Mouse (Mus musculus) urinary bladder, postnatal 36 days (tissue): ENCODE results near the gene Ajm1.

Experiments
- DNase-seq, 2 experiments: peaks; one replicate each; pipeline ENCODE4 v3.0.0; 2022; ENCODE audit warnings: low spot score in 2 of 2, mixed read lengths in 1 of 2

Gene Ajm1

DNA sequence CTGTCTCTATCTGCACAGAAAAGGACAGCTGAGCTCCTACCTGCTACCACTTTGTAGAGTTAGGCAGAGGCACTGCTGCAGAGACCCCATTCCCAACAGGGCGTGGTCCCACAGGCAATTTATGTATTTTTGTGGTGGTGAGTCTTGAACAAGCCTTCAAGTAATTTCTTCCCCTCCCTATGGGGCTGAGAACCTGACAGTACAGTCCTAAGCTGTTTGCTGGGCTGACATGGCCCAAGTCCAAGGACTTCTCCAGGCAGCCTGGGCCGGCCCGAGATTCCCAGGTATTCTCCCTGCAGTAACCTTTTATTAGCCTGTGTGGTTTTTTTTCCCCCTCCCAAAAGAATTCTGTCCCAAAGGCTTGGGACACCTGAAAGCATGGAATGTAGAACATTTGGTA, 2.6 kb upstream of the Ajm1 start:
- no peak for DNase-seq

DNA sequence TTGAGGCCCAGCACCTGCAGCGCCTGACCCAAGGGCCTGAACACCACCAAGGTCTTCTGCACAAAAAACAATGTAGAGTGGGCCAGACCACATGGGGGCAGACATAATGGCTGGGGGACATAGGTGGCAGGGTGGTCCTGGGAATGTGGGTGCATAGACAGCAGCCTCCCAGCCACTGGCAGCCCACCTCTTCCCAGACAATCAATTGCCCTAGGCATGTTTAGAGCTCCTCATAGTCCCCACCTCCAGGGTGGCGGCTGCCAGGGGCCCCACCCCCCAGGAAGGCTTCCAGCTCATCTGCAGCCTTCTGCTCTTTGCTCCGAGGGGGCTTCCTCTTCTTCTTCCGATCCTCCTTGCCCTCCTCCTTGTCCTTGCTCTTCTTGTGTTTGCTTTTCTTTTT, 2.0 kb upstream of the Ajm1 start:
- DNase-seq = no peak

DNA sequence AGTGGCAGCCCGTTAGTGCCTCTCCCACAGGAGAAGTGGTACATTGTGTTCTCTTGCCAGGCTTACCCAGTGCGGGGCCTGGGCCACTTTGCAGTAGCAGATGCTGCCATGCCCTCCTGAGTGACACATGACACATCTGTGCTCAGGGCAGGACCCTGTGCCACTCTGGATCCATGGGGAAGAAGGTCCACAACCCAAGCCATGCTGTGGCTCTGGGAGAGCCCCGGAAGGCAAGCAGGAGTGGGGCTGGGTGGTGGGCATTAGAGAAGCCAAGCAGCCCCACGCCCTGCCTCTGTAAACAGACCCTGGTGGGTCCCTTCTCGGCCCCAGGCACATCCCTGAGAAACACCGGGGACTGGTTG, 1.5 kb upstream of the Ajm1 start:
- no peak for DNase-seq

DNA sequence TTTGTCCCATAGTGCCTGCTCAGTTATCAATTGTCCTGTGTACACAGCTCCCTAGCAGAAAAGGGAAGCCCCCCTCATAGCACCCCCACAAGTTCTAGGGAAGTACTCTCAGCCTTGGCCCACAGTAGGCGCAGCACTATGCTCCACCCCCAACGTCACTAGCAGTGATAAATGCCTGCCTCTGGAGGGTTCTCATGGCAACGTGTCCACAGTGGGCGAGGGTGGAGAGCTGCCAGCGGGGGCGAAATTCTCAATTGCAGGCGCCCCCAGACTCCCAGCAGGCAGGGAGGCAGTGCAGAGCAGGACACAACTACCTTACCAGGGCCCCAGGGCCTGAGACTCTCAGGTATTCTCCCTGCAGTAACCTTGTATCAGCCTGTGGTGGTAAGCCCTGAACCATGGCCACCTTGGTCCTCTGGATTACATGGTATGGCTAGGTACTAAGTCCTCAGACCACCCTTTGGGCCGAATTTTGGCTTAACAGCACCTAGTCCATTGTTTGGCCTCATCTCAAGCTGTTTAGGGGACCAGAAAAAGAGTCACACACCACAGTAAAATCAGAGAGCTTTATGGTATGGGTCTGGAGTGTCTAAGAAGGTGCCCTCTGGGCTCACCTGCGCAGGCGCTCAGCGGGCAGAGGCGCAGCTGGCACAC, 1.0 kb upstream of the Ajm1 start:
- no peak for DNase-seq

DNA sequence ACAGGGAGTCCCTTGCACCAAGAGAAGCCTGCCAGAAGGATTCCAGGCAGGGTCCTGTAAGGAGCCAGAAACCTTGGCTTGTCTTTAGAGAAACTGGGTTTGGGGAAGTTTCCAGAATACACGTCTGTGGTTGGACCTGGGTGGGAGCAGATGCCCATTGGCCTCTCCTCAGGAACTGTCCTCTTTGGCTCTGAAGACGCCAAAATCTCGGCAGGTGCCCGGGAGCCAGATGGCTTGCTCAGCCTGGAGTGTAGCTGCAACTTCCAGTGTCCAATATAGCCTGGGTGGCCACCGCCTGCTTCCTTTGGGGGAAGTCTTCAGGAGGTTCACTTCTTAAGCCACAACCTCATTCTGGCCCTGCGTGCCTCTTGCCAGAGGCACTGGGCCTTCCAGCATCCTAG, 344 bp upstream of the Ajm1 start:
- DNase-seq = no peak

DNA sequence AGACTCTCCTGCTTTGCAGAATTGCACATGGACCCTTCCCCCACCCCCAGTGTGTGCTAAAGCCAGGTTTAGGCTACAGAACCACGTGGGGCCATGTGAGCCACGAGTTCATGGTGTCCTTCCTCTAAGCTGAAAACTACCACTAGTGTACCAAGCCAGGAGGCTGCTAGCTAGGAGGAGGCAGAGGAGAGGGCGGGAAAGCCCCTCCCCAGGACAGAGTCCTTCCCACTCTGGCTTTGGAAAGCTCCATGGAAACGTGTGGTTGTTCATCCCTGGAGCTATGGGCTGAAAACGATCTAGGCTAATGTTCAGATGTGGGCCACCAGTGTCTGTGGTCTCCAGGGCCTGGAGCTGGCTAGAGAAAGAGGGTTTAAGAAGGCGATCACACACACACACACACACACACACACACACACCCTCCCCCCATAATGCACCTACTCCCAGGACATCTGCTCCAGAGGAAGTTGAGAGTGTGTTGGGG, 896 bp downstream of the Ajm1 start:
- DNase-seq = no peak

DNA sequence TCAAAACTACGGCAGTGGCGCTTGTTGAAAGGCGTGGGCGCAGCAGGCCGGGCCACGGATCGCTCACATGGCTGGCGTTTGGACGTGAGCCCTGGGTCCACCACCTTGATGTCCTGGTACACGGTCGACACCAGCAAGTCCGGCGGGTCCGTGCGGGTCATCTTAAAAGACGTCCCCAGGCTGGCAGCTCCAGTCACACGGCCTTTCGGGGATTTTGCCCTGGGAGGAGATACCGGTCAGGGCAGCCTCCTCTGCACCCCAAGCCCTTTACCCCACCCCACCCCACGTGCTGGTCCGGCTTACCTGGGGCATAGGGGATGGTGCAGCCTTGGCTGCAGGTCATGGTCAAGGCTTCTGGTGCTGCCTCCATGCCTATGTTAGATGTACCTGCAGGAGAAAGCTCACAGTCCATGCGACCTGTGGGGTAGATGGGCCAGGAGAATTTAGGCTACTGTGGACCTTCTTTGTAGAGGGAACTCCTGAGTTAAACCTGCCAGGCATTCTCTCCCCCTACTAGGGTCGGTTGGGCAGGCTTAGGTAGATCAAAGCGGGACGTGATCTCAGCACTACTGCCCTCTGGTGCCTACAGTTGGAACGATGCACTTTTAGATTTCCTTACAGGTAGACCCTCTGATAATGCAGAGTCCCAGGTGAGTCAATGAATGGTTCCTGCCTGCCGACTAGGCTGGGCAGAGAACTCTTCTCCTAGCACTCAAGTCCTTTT, 1.7 kb downstream of the Ajm1 start:
- no peak for DNase-seq

DNA sequence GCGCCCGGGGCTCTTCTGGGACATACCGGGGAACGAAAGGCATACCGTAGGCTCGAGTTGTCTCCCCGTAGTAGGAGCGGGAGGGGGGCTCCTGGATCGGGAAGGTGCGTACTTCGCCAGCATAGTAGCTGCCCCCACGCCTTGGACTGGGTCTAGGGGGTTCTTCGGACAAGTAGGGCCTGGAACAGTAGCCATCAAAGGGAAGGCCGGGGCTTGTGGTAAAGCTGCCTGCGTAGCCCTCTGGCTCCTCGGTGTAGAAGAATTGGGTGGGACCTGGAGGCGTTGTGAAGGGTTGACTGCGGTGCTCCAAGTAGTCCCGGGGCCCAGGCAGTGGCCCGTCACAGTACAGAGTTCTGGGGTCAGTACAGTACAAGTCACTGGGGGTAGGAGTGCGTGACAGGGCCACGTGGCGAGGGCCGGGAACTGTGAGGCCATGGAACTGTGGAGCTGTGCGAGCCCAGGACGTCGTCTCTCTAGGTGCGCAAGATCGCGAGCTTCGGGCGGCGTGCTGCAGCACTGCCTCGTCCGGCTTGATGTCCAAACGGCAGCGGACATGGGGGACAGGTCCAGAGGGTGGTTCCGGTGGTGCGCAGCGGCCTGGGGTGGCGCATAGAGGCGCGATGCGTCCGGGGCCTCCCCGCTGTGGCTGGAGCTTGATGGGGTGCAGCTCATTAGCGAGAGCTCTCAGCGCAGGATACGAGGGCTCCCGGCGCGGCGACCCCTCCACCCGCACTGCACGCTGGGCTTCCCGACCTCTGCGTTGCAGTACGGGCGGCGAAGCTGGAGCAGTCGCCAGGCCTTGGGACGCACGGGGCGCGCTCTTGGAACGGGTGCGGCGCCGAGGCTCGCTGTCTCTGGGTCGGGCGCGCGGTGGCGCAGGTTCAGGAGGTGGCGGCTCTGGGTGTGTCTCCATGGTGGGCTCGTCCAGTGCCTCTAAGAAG, 2.5 kb downstream of the Ajm1 start:
- DNase-seq = no peak

DNA sequence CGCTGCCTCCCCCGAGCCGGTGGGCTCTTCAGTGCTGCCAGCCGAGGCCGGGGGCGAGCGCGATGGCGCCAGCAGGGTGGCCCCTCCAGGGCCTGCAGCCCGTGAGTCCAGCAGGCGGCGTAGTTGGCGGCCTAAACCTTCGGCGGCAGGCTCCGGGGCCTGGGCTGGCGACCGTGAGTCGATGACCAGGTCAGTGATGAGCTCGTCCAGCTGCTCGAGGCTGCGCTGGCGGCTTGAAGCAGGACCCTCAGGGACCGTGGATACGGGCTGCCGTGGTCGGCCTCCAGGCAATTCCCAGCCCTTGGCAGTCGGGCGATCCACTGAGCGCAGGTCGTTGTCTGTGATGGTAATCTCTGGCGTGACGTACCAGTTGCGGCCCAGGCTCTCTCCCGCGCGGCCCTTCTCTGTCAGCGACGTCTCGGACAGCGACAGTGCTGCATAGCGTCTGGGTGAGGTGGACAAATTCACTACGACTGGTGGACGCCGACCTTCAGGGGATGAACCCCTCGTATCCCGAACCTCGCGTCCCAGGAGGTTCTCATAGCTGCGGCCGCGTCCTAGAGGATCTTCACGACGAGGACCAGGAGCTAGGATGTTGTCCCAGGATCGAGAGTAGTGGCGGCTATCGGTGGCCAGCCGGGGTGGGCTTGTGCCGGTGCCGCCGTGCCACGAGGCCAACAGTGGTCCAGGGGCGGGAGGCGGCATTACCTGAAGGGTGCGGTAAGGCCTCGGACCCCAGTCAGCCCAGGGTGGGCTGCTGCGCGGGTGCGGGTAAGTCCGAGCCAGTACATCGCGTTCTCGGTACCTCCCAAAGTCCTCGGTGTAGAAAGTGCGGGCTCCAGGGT, 3.4 kb downstream of the Ajm1 start:
- DNase-seq = no peak

DNA sequence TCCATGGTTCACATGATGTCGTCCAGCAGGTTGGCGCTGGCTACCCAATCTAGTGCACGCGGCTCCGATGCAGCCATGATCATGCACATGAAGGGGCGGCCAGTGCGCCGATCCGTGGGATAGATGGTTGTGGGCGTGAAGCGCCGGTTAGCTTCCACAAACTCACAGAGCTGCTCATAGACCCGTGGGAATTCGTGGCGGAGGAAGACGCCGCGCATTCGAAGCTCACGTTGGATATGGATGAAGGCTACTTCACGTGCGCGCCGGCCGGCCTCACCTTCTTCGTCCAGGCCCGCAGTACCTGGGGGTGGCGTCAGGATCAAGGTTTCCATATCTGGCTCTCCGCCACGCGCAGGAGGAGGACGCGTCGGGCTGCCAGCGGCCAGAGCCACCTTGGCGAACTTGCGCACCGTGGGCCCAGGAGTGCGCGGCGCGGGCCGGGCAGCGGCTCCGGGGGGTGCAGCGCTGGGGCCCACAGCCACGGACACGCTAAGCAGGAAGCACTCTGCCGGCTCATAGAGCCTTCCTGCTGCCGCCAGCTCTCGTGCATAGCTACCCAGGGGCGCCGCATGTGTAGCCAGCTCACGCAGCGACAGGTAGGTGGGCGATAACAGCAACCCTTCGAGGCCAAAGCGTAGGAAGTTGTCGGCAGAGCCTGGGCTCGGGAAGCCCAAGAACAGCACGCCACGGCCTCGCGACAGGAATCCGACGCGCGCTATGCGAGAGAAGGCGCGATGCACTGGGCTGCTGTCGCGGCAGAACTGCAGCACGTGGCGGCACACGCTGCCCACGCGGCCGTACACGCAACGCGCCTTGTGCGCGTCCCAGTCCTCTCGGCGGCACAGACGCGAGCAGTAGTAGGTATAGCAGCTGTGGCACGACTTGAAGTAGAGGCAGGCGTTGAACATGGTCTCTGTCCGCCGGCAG, 4.3 kb downstream of the Ajm1 start:
- no peak for DNase-seq

DNA sequence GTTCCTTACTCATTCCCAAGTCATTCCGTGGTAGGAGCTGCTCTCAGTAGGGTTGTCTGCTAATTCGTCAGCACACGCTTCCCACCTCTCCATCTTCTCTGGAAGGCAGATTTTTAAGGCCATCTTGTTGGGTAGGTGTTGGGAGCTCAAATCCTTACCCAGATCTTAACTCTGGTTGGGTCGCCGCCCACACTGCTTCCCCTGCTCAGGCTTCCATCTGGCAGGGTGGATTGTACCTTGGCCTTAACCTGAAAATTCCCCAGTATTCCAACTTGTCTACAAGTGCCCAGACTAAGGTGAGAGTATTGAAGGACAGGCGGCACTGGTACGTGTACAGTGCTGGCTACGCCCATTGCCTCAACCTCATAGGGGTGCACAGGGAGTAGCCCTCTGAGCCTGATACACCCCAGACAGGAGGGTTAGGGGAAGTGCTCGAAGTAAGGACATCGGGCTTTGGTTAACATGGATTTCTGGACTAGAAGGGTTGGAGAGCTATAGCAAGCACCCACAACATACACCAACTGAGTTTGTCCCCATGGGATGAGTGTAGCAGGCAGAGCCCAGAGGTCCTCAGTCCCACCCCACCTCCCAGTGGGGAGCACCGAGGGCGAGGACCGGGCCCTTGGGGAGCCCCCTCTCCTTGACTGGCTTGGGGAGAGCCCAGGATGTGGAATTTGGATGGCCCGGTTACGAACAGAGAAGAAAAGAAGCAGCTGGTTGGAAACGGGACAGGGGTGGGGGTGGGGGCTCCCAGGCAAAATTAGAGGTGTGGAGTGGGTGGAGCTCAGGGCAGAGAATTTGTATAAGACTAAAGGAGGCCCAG, 5.3 kb downstream of the Ajm1 start:
- DNase-seq = no peak

DNA sequence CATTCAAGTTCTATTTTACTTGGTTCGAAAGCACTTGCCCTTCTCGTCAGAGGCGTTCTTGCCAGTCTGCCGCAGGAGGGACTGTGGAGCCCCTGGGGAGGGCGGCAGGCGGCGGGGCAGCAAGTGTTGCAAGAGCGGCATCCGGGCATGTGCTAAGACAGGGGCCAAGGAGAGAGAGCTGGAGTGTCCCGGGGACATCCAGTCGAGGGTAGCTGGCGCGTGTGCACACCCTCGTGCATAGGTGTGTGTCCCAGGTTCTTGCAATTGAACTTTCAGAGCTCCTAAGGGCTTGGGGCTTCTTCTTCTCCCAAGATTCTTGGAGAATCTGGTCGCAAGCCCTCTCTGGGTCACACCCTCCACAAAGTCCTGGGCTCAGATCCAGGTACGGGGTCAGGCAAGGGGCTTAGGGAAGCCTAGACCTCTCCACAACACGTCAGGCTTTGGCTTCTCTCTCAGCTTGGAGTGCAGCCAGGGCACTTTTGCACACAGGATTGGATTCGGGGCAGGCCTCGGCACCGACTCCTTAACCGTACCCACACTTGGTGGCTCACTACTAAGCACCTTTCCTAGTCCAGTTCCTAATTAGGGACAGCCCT, 6.0 kb downstream of the Ajm1 start:
- peak in 1 of 2 experiments; percentile 64 for DNase-seq

DNA sequence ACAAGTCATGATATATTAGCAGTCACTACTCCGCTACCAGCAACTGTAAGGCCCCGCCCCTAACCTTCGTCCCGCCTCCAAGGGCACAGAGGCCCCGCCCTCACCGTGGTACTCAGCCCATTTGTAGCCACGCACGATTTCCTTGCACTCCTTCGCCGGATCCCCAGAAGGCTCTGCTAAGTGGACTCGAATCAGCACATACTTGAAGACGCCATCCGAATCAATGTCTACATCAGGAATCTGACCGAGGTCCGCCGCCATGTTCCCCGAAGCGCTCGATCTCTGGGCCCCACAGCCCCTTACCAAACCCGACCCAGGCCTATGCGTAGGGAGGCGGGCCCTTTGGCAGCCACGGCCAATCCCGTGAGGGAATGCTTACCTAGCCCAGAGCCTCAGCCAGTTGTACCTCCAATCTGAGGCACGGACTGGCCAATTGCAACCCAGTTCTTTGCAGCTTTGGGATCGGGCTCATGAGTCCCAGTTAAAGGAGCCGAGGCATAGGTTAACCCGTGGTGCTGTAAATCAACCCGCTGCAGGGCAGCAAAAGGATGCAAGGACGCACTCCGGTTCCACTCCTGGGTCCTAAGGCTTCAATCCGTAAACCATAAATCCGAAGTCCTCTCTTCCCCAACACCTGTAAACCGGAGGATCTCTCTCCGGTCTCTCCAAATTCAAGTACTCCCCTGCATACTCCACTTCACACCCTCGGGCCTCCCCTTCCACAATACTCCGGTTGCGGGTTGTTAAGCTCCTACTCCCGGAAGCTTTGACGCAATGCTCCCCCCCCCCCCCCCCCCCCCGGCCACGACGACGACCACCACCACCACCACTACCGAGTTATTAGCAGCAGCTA, 6.8 kb downstream of the Ajm1 start, which contains the start of the genes Mamdc4 and Phpt1:
Mamdc4 (minus strand) TSS at position 267 of the 853 bp plus-strand sequence.
Phpt1 (minus strand) TSS at position 646 of the 853 bp plus-strand sequence.
- peak; percentile 96 for DNase-seq

DNA sequence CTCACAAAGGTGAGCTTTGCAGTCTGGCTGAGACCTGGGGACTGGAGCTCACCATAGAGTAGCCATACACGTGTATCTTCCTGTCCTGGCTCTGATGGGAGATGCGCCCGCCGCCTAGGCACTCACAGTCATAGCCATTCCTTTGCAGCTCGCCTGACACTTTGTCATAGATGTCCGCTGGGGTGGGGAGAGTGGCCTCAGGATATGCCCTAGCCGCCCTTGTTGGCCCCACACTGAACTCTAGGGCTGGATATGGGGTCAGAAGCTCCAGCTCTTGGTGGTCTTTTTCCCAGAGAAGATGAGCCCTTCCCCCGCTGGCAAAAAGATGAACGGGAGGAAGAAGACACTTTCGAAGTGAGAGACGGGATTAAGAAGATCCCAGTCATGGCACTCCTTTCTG, 7.4 kb downstream of the Ajm1 start:
- no peak for DNase-seq

DNA sequence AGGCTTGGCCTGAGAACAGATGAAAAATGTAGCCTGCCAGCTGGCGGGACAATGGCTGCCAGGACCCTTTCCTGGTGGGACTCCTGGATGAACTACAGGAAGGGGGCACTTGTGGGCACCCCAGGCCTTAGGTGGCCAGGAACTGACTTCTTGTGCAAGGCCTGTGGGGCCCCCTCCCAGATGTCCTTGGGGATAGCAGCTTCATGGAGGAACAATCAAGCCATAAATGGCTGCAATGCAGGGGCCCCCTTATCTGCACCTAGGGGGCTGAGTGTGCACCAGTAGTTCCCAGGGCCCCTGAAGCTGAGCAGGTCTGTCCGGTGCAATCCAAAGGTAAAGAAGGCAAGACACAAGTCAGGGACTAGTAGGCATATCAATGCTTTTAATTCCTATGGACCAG, 8.5 kb downstream of the Ajm1 start:
- no peak for DNase-seq

DNA sequence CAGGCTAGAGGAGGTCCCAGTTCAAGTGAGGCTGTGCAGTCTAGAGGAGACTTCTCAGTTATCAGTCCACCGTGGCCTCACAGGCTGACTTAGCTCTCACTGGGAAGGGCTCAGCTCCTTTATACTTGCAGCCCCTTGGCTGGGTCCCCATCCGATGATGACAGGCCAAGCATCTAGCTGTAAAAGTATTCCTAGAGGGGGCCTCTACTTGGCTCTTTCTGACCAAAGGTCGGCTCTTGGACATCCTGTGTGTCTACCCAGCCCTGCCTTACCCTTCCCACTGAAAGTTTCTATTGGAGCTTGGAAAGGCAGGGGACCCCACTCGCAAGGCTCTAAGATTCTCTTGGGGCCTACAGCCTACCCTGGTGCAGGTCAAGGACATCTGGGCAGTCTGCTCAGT, 10.3 kb downstream of the Ajm1 start:
- DNase-seq = no peak

DNA sequence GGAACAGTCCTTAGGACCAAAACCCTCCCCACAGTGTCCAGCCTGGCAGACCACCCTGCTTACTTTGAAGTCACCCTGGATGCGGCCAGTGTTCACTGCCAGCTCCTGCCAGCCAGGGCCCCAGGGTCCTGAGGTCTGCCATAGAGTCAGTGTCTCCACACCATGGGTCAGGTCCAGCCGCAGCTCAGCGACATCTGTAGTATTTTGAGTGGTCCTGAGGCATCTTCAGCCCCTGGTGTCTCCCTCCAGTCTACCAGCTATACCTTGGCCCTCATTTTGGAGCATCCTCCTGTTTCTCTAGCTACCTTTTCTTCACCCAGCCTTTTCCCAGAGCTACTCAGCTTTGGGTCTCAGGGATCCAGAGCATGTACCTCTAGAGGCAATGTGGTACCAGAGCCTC, 12.2 kb downstream of the Ajm1 start:
- DNase-seq = no peak

DNA sequence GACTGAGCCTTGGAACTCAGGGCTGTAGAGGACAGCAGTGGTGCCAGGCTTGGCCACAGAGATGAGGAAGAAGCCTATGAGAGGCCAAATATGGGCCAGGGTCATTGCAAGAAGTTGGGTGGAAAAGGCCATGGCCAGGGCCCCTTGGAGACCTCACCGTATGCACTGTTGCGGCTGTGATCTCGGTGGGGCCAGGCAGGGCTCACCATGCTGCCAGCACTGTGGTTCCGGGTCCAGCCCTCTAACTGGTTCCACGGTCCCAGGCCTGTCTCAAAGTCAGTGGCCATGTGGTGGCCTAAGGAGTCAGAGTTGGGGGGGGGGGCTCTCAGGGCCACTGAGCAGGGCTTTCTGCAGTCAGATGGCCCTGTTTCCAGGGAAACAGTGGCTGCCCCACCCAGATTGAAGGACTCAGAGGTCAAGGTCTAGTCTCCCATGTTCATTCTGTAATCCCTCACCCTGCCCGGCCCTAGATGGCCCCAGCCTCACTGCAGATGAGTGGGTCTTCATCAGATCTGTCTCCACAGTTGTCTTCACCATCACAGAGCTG, 13.0 kb downstream of the Ajm1 start:
- no peak for DNase-seq
